Mouse (Mus musculus) forebrain, embryonic 14.5 days (tissue): Measurements from ENCODE around the gene Fars2. TPM values are rescaled to one million over a fixed set of nuclear protein-coding genes. Genes with fewer than 3 reads are reported as not detected.

Experiments
- ATAC-seq: fragments of 200-750 bp; cut with Nextera tagmentation; 2 replicates; pipeline ENCODE4 v1.8.0; 2017; ENCODE audit warnings: mild to moderate bottlenecking, moderate library complexity
- DNase-seq: peaks from one replicate; pipeline ENCODE4 v3.0.0-alpha.2; 2015; ENCODE audit warnings: low spot score
- H3K27ac ChIP-seq: fragments of 300-500 bp; sonication (generic); 2 replicates; pipeline ENCODE4 v1.5.1; 2014; ENCODE audit warnings: low read depth, mild to moderate bottlenecking, control low read depth, low read length, moderate library complexity
- H3K27me3 ChIP-seq: fragments of 300-500 bp; sonication (generic); replicated peaks from 2 replicates; pipeline ENCODE4 v1.6.1; 2014; ENCODE audit warnings: low read length, control low read depth, mixed read lengths; ENCODE audit not compliant: control insufficient read depth, insufficient read depth
- H3K36me3 ChIP-seq: fragments of 300-500 bp; sonication (generic); 2 replicates; pipeline ENCODE4 v1.6.1; 2014; ENCODE audit warnings: low read length, control low read depth; ENCODE audit not compliant: control insufficient read depth, insufficient read depth
- H3K4me1 ChIP-seq: fragments of 300-500 bp; sonication (generic); 2 replicates; pipeline ENCODE4 v1.6.1; 2014; ENCODE audit warnings: antibody characterized with exemption, low read length, control low read depth; ENCODE audit not compliant: control insufficient read depth, insufficient read depth
- H3K4me2 ChIP-seq: fragments of 300-500 bp; sonication (generic); 2 replicates; pipeline ENCODE4 v1.6.1; 2014; ENCODE audit warnings: mild to moderate bottlenecking, control low read depth, low read length
- H3K4me3 ChIP-seq: fragments of 300-500 bp; sonication (generic); 2 replicates; pipeline ENCODE4 v1.5.1; 2014; ENCODE audit warnings: low read depth, low read length, control low read depth
- H3K9ac ChIP-seq: fragments of 300-500 bp; sonication (generic); 2 replicates; pipeline ENCODE4 v1.6.1; 2014; ENCODE audit warnings: mild to moderate bottlenecking, low read length, control low read depth, moderate library complexity
- H3K9me3 ChIP-seq: fragments of 300-500 bp; sonication (generic); replicated peaks from 2 replicates; pipeline ENCODE4 v1.6.1; 2016; ENCODE audit warnings: low read length, control low read depth, mixed read lengths; ENCODE audit not compliant: control insufficient read depth
- WGBS: fragments of 180-500 bp; shearing (Covaris S2); extraction: QIAGEN DNeasy Blood & Tissue Kit; methylation state at CpG from one replicate; pipeline ENCODE4 v1.1.7; 2014; 5-methylcytosine and 5-hydroxymethylcytosine counted together
- polyA plus RNA-seq: library from polyadenylated mRNA; unstranded; fragments of >200 nt; fragmentation: Nextera tagmentation; extraction: Ambion mirVana; gene quantifications from 2 replicates; pipeline ENCODE4 v1.2.1, GENCODE M21; 2014

The Fars2 gene
- polyA plus RNA-seq, 1 experiment from 2014 or later: 35.5 TPM

- WGBS: 93% methylated on average over 1 of the region's 1 CpGs
- H3K9me3 ChIP-seq: no peaks in the 10 kb centered on the region
- H3K9ac ChIP-seq: no peak overlapping the region
- no peak overlapping the region for H3K27ac ChIP-seq
- no peak overlapping the region for H3K4me2 ChIP-seq
- H3K4me1 ChIP-seq: no peaks in the 10 kb centered on the region
- no peak overlapping the region for H3K4me3 ChIP-seq
- ATAC-seq (no peak), DNase-seq (no peak)
- no peaks in the 10 kb centered on the region for H3K36me3 ChIP-seq
- no peaks in the 10 kb centered on the region for H3K27me3 ChIP-seq
Measured at GRCm38 (mm10) chr13:36199288-36199687, 82.1 kb downstream of the Fars2 start.

DNA sequence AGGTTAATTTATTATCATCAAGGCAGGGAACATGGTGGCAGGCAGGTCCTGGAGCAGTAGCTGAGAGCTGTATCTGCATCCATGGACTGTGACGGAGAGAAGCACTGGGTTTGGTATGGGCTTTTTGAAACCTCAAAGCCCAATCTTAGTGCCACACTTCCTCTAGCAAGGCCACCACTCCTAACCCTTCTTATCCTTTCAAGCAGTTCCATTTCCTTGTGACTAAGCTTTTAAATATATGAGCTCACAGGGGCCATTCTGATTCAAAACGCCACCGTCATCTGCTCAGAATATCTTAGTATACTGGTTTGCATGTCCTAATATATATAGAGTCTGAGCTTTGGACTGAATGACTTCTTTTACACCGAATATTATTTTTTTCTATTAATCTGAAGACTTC, 83.2 kb downstream of the Fars2 start:
- 92% methylated on average over 4 of the region's 4 CpGs for WGBS
- Histone ChIP-seq H3K36me3 (no peaks in the 10 kb centered on the region), H3K9ac (no peak overlapping the region), H3K27ac (no peak overlapping the region), H3K4me1 (no peaks in the 10 kb centered on the region), H3K4me3 (no peak overlapping the region), H3K9me3 (no peaks in the 10 kb centered on the region), H3K4me2 (no peak overlapping the region), H3K27me3 (no peaks in the 10 kb centered on the region)
- no peak for ATAC-seq
- no peak for DNase-seq

GRCm38 (mm10) chr13:36202496-36202895, 85.3 kb downstream of the Fars2 start:
- no peaks in the 10 kb centered on the region for H3K36me3 ChIP-seq
- H3K4me3 ChIP-seq: no peak overlapping the region
- H3K9ac ChIP-seq: no peak overlapping the region
- no peaks in the 10 kb centered on the region for H3K27me3 ChIP-seq
- no peak overlapping the region for H3K4me2 ChIP-seq
- no peak for DNase-seq
- ATAC-seq: no peak
- H3K27ac ChIP-seq: no peak overlapping the region
- no peaks in the 10 kb centered on the region for H3K4me1 ChIP-seq
- WGBS: 91% methylated on average over 2 of the region's 2 CpGs
- H3K9me3 ChIP-seq: no peaks in the 10 kb centered on the region

DNA sequence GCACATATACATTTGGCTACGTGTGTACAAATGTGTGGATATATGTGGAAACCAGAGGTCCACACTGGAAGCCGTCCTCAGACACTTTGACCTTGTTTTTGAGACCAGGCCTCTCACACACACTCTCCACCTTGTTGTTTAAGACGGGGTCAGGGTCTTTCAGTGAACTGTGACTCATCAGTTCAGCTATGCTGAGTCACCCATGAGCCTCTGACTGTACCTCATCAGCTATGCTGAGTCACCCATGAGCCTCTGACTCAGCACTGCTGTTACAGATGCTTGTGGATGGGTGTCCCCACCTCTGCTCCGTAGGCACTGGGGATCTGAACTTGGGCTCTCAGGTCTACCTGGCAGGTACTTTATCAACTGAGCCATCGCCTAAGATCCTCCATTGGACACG, 85.8 kb downstream of the Fars2 start:
- H3K9ac ChIP-seq: no peak overlapping the region
- DNase-seq (no peak), ATAC-seq (no peak)
- no peaks in the 10 kb centered on the region for H3K4me1 ChIP-seq
- H3K4me3 ChIP-seq: no peak overlapping the region
- no peak overlapping the region for H3K27ac ChIP-seq
- WGBS: 88% methylated on average over 6 of the region's 6 CpGs
- no peak overlapping the region for H3K4me2 ChIP-seq
- H3K9me3 ChIP-seq: no peaks in the 10 kb centered on the region
- H3K36me3 ChIP-seq: no peaks in the 10 kb centered on the region
- no peaks in the 10 kb centered on the region for H3K27me3 ChIP-seq

GRCm38 (mm10) chr13:36204320-36204719, 87.1 kb downstream of the Fars2 start:
- 92% methylated on average over 3 of the region's 3 CpGs for WGBS

DNA sequence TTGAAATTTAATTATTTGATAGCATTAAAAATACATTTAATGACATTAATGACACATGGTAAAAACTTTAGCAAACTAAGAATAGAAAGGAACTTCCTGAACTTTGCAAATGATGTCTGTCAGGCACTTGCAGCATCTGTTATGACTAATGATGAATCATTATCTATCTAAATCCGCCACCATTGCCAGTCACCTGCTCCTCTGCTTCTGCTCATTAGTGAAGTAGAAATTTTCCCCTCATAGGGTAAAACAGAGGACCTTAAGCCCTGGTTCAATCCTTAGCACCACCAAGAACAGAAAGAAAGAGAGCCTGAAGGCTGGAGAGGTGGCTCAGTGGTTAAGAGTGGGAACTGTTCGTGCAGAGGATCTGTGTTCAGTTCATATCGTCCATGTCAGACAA, 93.8 kb downstream of the Fars2 start:
- Histone ChIP-seq H3K36me3 (no peaks in the 10 kb centered on the region), H3K4me3 (no peak overlapping the region), H3K27me3 (no peaks in the 10 kb centered on the region), H3K27ac (no peak overlapping the region), H3K9me3 (no peaks in the 10 kb centered on the region), H3K4me1 (no peaks in the 10 kb centered on the region), H3K9ac (no peak overlapping the region), H3K4me2 (no peak overlapping the region)
- 80% methylated on average over 3 of the region's 3 CpGs for WGBS
- DNase-seq: no peak
- no peak for ATAC-seq

More at GRCm38 (mm10) chr13:36204320-36204719, 87.1 kb downstream of the Fars2 start:
- H3K4me2 ChIP-seq: no peak overlapping the region
- no peak overlapping the region for H3K27ac ChIP-seq
- H3K4me1 ChIP-seq: no peaks in the 10 kb centered on the region
- ATAC-seq (no peak), DNase-seq (no peak)
- no peak overlapping the region for H3K9ac ChIP-seq
- H3K9me3 ChIP-seq: no peaks in the 10 kb centered on the region
- no peaks in the 10 kb centered on the region for H3K27me3 ChIP-seq
- H3K36me3 ChIP-seq: no peaks in the 10 kb centered on the region
- no peak overlapping the region for H3K4me3 ChIP-seq

GRCm38 (mm10) chr13:36214056-36214455, 96.8 kb downstream of the Fars2 start:
- H3K4me2 ChIP-seq: no peak overlapping the region
- H3K27me3 ChIP-seq: no peaks in the 10 kb centered on the region
- no peaks in the 10 kb centered on the region for H3K36me3 ChIP-seq
- no peak overlapping the region for H3K9ac ChIP-seq
- WGBS: 91% methylated on average over 4 of the region's 4 CpGs
- H3K4me3 ChIP-seq: no peak overlapping the region
- no peaks in the 10 kb centered on the region for H3K9me3 ChIP-seq
- H3K4me1 ChIP-seq: no peaks in the 10 kb centered on the region
- no peak for DNase-seq
- H3K27ac ChIP-seq: no peak overlapping the region
- no peak for ATAC-seq

DNA sequence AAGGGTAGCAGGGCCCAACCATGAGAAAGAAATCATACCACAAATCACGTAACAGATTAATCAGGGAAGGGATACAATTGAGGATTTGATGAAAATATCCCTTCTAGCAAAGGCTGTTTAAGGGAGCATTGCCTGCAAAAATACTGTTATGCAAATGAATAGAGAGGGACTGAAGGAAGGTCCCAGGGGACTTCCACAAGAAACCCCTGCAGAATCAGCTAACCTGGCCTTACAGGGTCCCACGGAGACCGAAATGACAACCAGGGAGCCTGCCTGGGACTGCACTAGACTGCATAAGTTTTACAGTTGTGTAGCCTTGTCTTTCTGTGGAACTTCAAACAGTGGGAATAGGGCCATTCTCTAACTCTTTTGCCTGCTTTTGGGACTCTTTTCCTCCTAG, 98.8 kb downstream of the Fars2 start:
- Histone ChIP-seq H3K36me3 (no peaks in the 10 kb centered on the region), H3K4me3 (no peak overlapping the region), H3K4me2 (no peak overlapping the region), H3K27me3 (no peaks in the 10 kb centered on the region), H3K27ac (no peak overlapping the region), H3K4me1 (no peaks in the 10 kb centered on the region), H3K9ac (no peak overlapping the region), H3K9me3 (no peaks in the 10 kb centered on the region)
- ATAC-seq (no peak), DNase-seq (no peak)
- 91% methylated on average over 3 of the region's 3 CpGs for WGBS

- Histone ChIP-seq H3K9me3 (no peaks in the 10 kb centered on the region), H3K27me3 (no peaks in the 10 kb centered on the region), H3K27ac (no peak overlapping the region), H3K4me3 (no peak overlapping the region), H3K4me2 (no peak overlapping the region), H3K9ac (no peak overlapping the region), H3K36me3 (no peaks in the 10 kb centered on the region), H3K4me1 (no peaks in the 10 kb centered on the region)
- DNase-seq: peak; percentile 16
- no peak for ATAC-seq
- 18% methylated on average over 4 of the region's 4 CpGs for WGBS
Measured at GRCm38 (mm10) chr13:36218347-36218746, 101.1 kb downstream of the Fars2 start.
